Mouse (Mus musculus): Measurements from ENCODE around the gene Ifna6.

The Ifna6 gene

DNA sequence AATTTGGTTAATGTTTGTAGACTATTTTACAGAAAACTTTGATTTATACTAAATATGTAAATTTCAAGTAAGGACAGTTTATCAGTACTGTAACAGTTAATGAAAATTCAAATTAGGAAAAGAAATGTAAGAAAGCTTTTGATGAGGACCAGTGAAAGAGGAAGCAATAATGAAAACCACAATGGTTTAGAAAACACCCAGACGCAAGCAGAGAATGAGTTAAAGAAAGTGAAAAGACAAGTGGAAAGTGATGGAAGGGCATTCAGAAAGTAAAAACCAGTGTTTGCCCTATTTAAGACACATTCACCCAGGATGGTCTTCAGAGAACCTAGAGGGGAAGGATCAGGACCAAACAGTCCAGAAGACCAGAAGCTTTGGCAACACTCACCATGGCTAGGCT is 22.5 kb downstream of the Ifna6 start, which contains the start of gene Ifna1:
Gene Ifna1 (plus strand): TSS at position 390 of the 400 bp plus-strand sequence.
- no peak for DNase-seq

DNA sequence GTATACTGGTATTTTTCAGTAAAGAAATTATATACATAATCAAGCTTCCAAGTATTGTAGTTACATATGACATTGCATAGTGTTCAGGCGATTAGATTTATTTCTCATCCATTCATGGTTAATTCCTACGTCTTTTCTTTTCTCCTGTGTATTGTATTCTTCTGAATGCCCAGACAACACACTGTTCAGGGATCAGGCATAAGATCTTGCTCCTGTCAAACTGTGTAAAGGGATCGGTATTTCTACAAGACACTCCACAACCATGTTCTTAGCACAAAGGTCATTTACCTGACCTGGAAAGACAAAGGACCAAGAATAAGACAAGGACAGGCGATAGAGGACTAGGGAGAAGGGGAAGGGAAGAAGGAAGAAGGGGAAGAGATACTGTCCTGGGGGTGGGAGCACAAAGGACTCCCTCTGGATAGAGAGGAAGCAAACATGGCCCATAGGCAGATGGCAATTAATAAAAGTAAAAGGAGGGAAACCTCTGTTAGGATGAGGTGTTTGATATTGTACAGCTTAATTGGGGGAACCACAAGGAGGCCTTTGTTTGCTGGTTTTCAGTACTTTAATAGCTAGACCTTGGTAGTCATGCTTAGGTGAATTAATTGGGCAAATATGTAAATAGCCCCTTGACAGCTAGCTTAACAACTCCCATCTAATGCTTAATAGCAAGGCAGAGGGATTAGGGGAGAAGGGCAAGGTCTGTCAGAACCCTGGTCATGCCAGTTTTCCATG is 24.0 kb downstream of the Ifna6 start:
- DNase-seq, result no peak

- no peak for DNase-seq
Measured at GRCm38 (mm10) chr4:88859214-88859613, 32.0 kb downstream of the Ifna6 start.

DNA sequence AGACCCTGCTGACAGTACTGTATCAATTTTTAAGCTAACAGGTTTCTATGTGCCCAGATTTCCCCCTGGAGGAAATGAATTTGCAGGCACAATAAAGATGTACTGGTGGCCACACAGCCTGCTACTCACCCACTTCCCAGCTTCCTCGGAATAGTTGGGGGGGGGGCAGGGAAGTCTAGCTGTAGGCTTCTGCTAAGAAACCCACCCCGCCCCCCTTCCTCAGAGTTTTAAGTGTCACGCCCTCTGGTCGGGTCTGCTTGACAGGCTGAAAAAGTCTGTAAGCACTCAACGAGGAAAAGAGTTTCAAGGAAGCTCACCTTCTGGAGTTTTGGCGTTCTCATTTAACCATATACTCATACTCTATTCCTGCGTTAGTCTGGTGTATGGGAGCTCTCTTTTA is 36.1 kb downstream of the Ifna6 start:
- no peak for DNase-seq

GRCm38 (mm10) chr4:88864599-88864998 is 37.4 kb downstream of the Ifna6 start:
- peak; percentile 5 for DNase-seq

DNA sequence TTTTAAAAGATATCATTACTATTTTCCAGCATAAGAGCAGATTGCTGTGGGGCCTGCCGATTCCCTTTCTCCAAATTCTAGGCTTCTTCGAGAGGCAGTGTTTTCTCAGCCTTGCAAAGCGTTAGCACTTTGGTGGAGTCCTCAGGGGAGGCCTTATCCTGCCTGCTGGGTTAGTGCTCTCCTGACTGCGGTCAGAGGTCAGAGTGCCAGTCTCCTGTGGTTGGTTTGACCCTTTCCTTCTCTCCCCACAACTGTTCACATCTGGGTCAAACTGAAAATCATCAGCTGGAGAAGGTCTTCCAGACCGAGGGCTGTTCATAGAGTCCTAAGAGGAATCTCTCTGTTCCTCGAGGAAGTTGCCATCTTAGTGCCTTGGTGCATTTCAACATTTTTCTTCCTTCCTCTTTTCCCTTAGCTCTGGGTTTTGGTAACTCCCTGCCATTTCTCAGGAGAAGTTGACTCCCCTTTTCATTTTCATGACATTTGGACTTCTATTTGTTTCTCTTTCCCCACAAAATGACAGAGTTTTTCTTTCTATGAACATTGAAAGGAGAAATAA is 37.9 kb downstream of the Ifna6 start:
- no peak for DNase-seq

DNA sequence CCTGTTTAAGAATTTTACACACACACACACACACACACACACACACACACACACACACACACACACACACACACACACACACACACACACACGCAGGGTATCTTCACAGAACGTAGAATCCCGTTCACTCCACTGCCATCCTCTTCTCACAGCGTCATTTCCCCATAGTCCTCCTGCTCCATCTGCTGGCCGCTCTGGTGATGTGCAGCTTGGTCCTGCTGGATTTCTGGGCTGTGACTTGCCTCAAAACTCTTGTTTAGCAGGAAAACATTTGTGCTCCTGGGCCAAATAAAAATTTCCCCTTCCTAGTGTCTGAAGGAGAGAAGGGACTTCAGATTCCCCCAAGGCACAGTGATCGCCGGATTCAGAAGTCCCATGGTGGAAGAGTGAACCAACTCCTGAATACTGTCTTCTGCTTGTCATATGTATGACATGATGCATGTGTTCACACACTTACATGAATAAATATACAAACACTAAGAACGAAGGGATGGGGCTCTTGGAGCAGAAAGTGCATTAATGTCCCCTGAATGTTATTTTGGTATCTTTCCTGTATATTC is 40.2 kb downstream of the Ifna6 start:
- peak; percentile 79 for DNase-seq

GRCm38 (mm10) chr4:88867926-88868911 is 41.0 kb downstream of the Ifna6 start:
- DNase-seq, result peak; percentile 27

- DNase-seq, result peak; percentile 52
Measured at GRCm38 (mm10) chr4:88872691-88873090, 45.5 kb downstream of the Ifna6 start.

DNA sequence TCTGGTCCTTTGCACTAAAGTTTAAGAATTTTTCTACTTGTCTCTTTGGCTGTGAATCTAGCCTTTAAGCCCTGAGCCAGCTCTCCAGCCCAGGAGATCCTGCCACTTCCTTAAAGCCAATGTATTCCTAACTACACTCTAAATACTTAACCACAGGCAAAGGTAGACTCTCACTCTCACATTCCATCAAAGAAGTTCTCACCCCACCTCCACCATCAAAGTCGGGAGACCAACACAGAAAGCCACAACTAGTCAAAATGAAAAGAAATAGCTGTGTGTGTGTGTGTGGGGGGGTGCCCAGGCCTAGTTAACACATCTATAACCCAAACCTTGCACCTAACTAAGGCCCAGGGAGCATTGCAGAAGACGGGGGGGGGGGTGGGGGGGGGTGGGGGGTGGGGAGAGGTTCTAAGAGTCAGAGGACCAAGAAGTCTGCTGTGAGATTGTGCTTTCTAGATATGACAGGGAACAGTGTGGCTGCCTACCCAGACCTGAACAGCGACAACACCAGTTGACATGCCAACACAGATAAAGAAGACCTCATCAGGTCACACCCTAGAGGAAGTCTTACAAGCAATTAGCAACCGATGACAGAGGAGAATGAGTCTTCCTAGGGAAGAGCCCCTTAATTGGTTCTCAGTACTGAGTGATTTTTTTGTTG is 48.3 kb downstream of the Ifna6 start:
- no peak for DNase-seq

DNA sequence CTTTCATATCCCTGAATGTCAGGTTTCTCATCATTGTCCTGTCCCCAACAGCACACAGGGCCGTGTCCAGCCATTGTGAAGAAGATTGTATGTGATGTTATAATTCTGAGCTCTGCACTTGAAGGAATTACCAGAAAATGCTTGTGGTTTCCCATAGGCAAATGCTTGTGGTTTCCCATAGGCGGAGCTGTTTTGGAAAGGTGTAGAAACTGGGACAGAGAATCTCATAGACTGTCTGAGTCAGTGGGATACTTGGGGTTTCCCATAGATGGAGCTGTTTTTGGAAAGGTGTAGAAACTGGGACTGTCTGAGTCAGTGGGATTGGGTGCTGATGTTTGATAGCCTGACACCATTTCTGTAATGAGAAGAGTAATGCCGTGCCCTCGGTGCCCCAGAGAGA is 49.3 kb downstream of the Ifna6 start:
- DNase-seq, result no peak
